Mouse (Mus musculus): ENCODE data around the gene Thpo. TPM values are rescaled to one million over a fixed set of nuclear protein-coding genes. Genes with fewer than 3 reads are reported as not detected.

Gene Thpo
- polyA plus RNA-seq, 1 experiment, result 4.0 TPM

GRCm38 (mm10) chr16:20676702-20677101, 57.6 kb downstream of the Thpo start:
- H3K36me3 ChIP-seq (ENCODE audit: control insufficient read depth, insufficient read depth, low read length), result peaks cover 53% of the 10 kb centered on the region
- no peak overlapping the region for H3K4me3 ChIP-seq (ENCODE audit: low read depth, low read length)
- peaks cover 13% of the 10 kb centered on the region for H3K4me1 ChIP-seq (ENCODE audit: control insufficient read depth, insufficient read depth, insufficient read length, low read length)
- 46% methylated on average over 4 of the region's 4 CpGs for WGBS
- no peak overlapping the region for H3K27ac ChIP-seq (ENCODE audit: insufficient read depth, low read depth, low read length)
- TF ChIP-seq CTCF (IDR thresholded peaks at IDR 0.05; ENCODE audit: extremely low read depth, insufficient read length, insufficient replicate concordance, low read depth, low read length) (no peak), POLR2A (IDR thresholded peaks at IDR 0.05; ENCODE audit: low read depth, low read length) (no peak)
- H3K27me3 ChIP-seq (ENCODE audit: control insufficient read depth, insufficient read depth, low read length), result no peaks in the 10 kb centered on the region

- Histone ChIP-seq H3K4me1 (ENCODE audit: control insufficient read depth, insufficient read depth, insufficient read length, low read length) (peaks cover 13% of the 10 kb centered on the region), H3K4me3 (ENCODE audit: low read depth, low read length) (no peak overlapping the region), H3K27me3 (ENCODE audit: control insufficient read depth, insufficient read depth, low read length) (no peaks in the 10 kb centered on the region), H3K36me3 (ENCODE audit: control insufficient read depth, insufficient read depth, low read length) (peaks cover 39% of the 10 kb centered on the region), H3K27ac (ENCODE audit: insufficient read depth, low read depth, low read length) (no peak overlapping the region)
- WGBS, result 80% methylated on average over 6 of the region's 6 CpGs
- no peak for TF ChIP-seq CTCF (IDR thresholded peaks at IDR 0.05; ENCODE audit: extremely low read depth, insufficient read length, insufficient replicate concordance, low read depth, low read length)
- TF ChIP-seq POLR2A (IDR thresholded peaks at IDR 0.05; ENCODE audit: low read depth, low read length), result no peak
Measured at GRCm38 (mm10) chr16:20675213-20675612, 59.1 kb downstream of the Thpo start.

Other genes with a start within 250 kb of the Thpo start
- 11.7 and 16.1 TPM in 2 replicates for gene Eif2b5, start 235.7 kb downstream of the Thpo start, polyA plus RNA-seq (2012; rRNA removed)
- gene Dvl3, start 217.5 kb downstream of the Thpo start, polyA plus RNA-seq (2012; rRNA removed), result 33.8 and 52.4 TPM in 2 replicates
- gene Ap2m1, start 199.0 kb downstream of the Thpo start, polyA plus RNA-seq (2012; rRNA removed), result 177 and 508 TPM in 2 replicates
- 10.0 and 15.0 TPM in 2 replicates for gene Abcf3, start 185.9 kb downstream of the Thpo start, polyA plus RNA-seq (2012; rRNA removed)
- 4.6 and 6.8 TPM in 2 replicates for gene Vwa5b2, start 145.0 kb downstream of the Thpo start, polyA plus RNA-seq (2012; rRNA removed)
- 6.6 and 7.2 TPM in 2 replicates for gene Eef1akmt4, start 122.9 kb downstream of the Thpo start, polyA plus RNA-seq (2012; rRNA removed)
- 0.08 TPM in 1 of 2 replicates, not detected in the other for gene Gm49333, start 122.9 kb downstream of the Thpo start, polyA plus RNA-seq (2012; rRNA removed)
- gene Alg3, start 122.8 kb downstream of the Thpo start, polyA plus RNA-seq (2012; rRNA removed), result 16.8 and 18.6 TPM in 2 replicates
- gene Camk2n2, start 113.2 kb downstream of the Thpo start, polyA plus RNA-seq (2012; rRNA removed), result 3.1 and 6.7 TPM in 2 replicates
- 0.19 and 0.42 TPM in 2 replicates for gene Ece2, start 104.7 kb downstream of the Thpo start, polyA plus RNA-seq (2012; rRNA removed)
- 24.5 and 45.0 TPM in 2 replicates for gene Psmd2, start 82.9 kb downstream of the Thpo start, polyA plus RNA-seq (2012; rRNA removed)
- 213 and 340 TPM in 2 replicates for gene Eif4g1, start 66.2 kb downstream of the Thpo start, polyA plus RNA-seq (2012; rRNA removed)
- 2.5 and 3.9 TPM in 2 replicates for gene Fam131a, start 41.3 kb downstream of the Thpo start, polyA plus RNA-seq (2012; rRNA removed)
- gene Polr2h, start 16.8 kb downstream of the Thpo start, polyA plus RNA-seq (2012; rRNA removed), result 4.3 and 10.6 TPM in 2 replicates
- 102 and 218 TPM in 2 replicates for gene Clcn2, start 16.8 kb downstream of the Thpo start, polyA plus RNA-seq (2012; rRNA removed)
- 2.2 and 3.3 TPM in 2 replicates for gene Chrd, start 1.4 kb downstream of the Thpo start, polyA plus RNA-seq (2012; rRNA removed)